Mouse (Mus musculus): ENCODE data around the gene Rit1.

GRCm38 (mm10) chr3:88683814-88684213, 32.8 kb upstream of the Rit1 start:
- no peak for TF ChIP-seq POLR2A (IDR thresholded peaks at IDR 0.05; ENCODE audit: low read depth, low read length)
- no peak for TF ChIP-seq CTCF (conservative IDR thresholded peaks at IDR 0.05; ENCODE audit: insufficient read depth, insufficient read length, low read depth, low read length)

Data from kidney, adult 2 months (tissue).